Mouse (Mus musculus): ENCODE results near the gene Olfm3. TPM values are rescaled to one million over a fixed set of nuclear protein-coding genes. Genes with fewer than 3 reads are reported as not detected.

Olfm3 gene
- polyA plus RNA-seq, 1 experiment from 2014 or later, result 1.0 TPM

DNA sequence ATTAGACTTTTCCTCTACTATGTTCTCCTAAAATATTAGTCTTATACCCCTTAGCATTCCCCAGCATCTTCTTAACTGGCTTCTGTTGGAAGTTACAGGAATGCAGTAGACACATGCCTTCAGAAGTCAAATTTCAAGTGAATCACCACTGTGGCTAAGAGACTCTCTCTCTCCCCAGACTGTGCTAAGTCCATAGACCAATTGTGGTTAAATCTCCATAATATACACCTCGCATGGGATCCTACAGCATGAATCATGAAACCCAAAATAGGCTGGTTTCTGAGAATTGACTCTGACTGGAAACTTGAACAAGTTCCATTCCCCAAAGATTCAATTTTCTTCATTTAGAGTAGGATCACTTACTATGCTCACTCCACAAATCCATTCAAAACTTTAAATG is 124.2 kb downstream of the Olfm3 start:
- Histone ChIP-seq H3K36me3 (ENCODE audit: control insufficient read depth, insufficient read depth, low read length) (no peaks in the 10 kb centered on the region), H3K4me3 (ENCODE audit: low read depth, low read length) (no peak overlapping the region), H3K27ac (ENCODE audit: low read depth, low read length) (no peak overlapping the region), H3K4me2 (ENCODE audit: low read depth, low read length, severe bottlenecking) (no peak overlapping the region), H3K9me3 (ENCODE audit: control insufficient read depth, low read length) (no peaks in the 10 kb centered on the region), H3K27me3 (ENCODE audit: control insufficient read depth, insufficient read depth, low read length) (no peaks in the 10 kb centered on the region), H3K9ac (ENCODE audit: low read length) (no peak overlapping the region), H3K4me1 (replicated peaks; ENCODE audit: control insufficient read depth, insufficient read depth, low read length) (no peaks in the 10 kb centered on the region)
- ATAC-seq (replicated peaks; ENCODE audit: low FRiP score), result no peak
- no peak for DNase-seq (ENCODE audit: low spot score)
- WGBS, result 85% methylated on average over 1 of the region's 1 CpGs

DNA sequence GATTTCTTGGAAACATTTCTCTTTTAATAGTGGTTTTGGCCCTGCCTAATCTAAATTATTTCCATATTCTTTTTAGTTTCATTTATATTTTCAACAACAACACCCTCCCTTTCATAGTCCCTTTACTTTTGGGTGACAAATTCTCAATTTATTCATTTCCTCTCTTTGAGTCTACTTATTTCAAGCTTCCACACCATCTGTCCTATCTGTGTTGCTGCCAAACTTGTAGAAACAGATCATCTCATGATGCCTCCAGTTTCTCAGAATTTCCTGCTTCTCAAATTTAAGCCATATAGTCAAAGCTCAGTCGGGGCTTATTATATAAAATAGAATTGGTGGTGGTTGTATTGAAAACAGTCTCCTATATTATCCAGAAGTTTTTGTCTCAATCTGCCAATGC is 124.7 kb downstream of the Olfm3 start:
- DNase-seq (ENCODE audit: low spot score), result no peak

GRCm38 (mm10) chr3:115049060-115049459 is 145.2 kb downstream of the Olfm3 start:
- Histone ChIP-seq H3K9ac (ENCODE audit: low read length) (no peak overlapping the region), H3K4me1 (replicated peaks; ENCODE audit: control insufficient read depth, insufficient read depth, low read length) (no peaks in the 10 kb centered on the region), H3K4me2 (ENCODE audit: low read depth, low read length, severe bottlenecking) (no peak overlapping the region), H3K27ac (ENCODE audit: low read depth, low read length) (no peak overlapping the region), H3K27me3 (ENCODE audit: control insufficient read depth, insufficient read depth, low read length) (no peaks in the 10 kb centered on the region), H3K9me3 (ENCODE audit: control insufficient read depth, low read length) (no peaks in the 10 kb centered on the region), H3K36me3 (ENCODE audit: control insufficient read depth, insufficient read depth, low read length) (no peaks in the 10 kb centered on the region), H3K4me3 (ENCODE audit: low read depth, low read length) (no peak overlapping the region)
- DNase-seq (ENCODE audit: low spot score) (no peak), ATAC-seq (replicated peaks; ENCODE audit: low FRiP score) (no peak)
- WGBS, result 84% methylated on average over 5 of the region's 5 CpGs

More for the DNA sequence above, 124.7 kb downstream of the Olfm3 start:
- Histone ChIP-seq H3K4me1 (replicated peaks; ENCODE audit: control insufficient read depth, insufficient read depth, low read length) (no peaks in the 10 kb centered on the region), H3K36me3 (ENCODE audit: control insufficient read depth, insufficient read depth, low read length) (no peaks in the 10 kb centered on the region), H3K4me3 (ENCODE audit: low read depth, low read length) (no peak overlapping the region), H3K4me2 (ENCODE audit: low read depth, low read length, severe bottlenecking) (no peak overlapping the region), H3K9ac (ENCODE audit: low read length) (no peak overlapping the region), H3K9me3 (ENCODE audit: control insufficient read depth, low read length) (no peaks in the 10 kb centered on the region), H3K27ac (ENCODE audit: low read depth, low read length) (no peak overlapping the region), H3K27me3 (ENCODE audit: control insufficient read depth, insufficient read depth, low read length) (no peaks in the 10 kb centered on the region)
- WGBS, result 84% methylated on average over 1 of the region's 1 CpGs
- ATAC-seq (replicated peaks; ENCODE audit: low FRiP score), result no peak

GRCm38 (mm10) chr3:115064901-115065300 is 161.0 kb downstream of the Olfm3 start:
- no peak overlapping the region for H3K27ac ChIP-seq (ENCODE audit: low read depth, low read length)
- WGBS, result 86% methylated on average over 1 of the region's 1 CpGs
- H3K9ac ChIP-seq (ENCODE audit: low read length), result no peak overlapping the region
- no peak overlapping the region for H3K4me2 ChIP-seq (ENCODE audit: low read depth, low read length, severe bottlenecking)
- no peaks in the 10 kb centered on the region for H3K9me3 ChIP-seq (ENCODE audit: control insufficient read depth, low read length)
- ATAC-seq (replicated peaks; ENCODE audit: low FRiP score), result no peak
- no peaks in the 10 kb centered on the region for H3K36me3 ChIP-seq (ENCODE audit: control insufficient read depth, insufficient read depth, low read length)
- no peaks in the 10 kb centered on the region for H3K4me1 ChIP-seq (replicated peaks; ENCODE audit: control insufficient read depth, insufficient read depth, low read length)
- H3K27me3 ChIP-seq (ENCODE audit: control insufficient read depth, insufficient read depth, low read length), result no peaks in the 10 kb centered on the region
- H3K4me3 ChIP-seq (ENCODE audit: low read depth, low read length), result no peak overlapping the region
- no peak for DNase-seq (ENCODE audit: low spot score)

DNA sequence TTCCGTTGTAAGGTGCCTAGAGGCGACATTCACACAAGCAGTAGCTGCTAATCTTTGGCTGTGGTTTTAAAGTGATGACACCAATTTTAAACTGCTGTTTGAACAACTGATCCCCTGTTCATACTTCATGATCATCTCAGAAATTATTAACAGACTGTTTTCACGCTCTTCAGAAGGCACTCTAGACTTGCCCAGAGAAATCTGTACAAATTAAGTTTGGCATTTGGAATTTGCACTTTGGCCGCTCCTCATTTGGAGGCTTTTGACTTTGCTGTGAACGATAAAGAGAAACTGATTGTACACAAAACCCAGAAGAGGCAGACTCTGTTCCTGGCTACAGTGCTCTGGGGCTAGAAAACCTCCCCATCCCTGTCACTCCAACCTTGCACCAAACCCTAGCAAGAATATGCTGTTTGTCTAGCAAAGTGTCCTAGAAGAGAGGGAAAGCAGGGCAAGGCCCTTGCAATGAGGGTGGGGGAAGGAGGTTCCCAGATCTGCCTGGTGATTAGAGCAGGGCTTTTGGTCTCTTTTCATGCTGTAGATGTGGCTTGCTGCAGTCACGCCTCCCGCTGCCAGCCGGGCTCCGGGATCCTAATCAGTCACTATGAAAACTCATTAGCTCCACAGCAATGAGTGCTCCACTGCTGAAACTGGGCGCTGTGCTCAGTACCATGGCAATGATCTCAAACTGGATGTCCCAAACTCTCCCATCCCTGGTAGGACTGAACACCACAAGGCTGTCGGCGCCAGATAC is 176.7 kb downstream of the Olfm3 start:
- no peaks in the 10 kb centered on the region for H3K27me3 ChIP-seq (ENCODE audit: control insufficient read depth, insufficient read depth, low read length)
- no peak overlapping the region for H3K9ac ChIP-seq (ENCODE audit: low read length)
- peak; percentile 74 for DNase-seq (ENCODE audit: low spot score)
- no peaks in the 10 kb centered on the region for H3K36me3 ChIP-seq (ENCODE audit: control insufficient read depth, insufficient read depth, low read length)
- no peak overlapping the region; the same call in 1 of the 2 replicates for H3K4me2 ChIP-seq (ENCODE audit: low read depth, low read length, severe bottlenecking)
- ATAC-seq (replicated peaks; ENCODE audit: low FRiP score), result peak; percentile 79
- H3K9me3 ChIP-seq (ENCODE audit: control insufficient read depth, low read length), result no peaks in the 10 kb centered on the region
- WGBS, result 27% methylated on average over 12 of the region's 12 CpGs
- peaks cover 5% of the 10 kb centered on the region; the same call in 1 of the 2 replicates for H3K4me1 ChIP-seq (replicated peaks; ENCODE audit: control insufficient read depth, insufficient read depth, low read length)
- H3K4me3 ChIP-seq (ENCODE audit: low read depth, low read length), result no peak overlapping the region
- H3K27ac ChIP-seq (ENCODE audit: low read depth, low read length), result no peak overlapping the region

DNA sequence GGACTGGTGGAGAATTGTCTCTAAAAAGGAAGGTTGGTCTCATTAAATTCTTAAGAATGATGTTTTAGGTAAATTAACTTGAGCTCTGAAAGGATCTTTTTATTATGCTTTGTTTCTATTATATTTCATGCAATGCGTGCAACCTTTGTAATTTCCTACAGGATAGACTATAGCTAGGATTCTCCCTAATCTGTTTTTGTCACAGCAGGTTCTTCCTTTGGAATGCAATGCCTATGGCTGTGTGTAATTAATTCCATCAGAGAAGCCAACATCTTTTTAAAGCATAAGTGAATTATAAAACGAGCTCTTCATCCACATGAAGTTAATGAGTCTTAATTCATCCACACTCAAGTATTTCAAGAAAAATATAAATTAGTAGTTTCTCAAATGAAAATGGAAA is 177.5 kb downstream of the Olfm3 start:
- DNase-seq (ENCODE audit: low spot score) (no peak), ATAC-seq (replicated peaks; ENCODE audit: low FRiP score) (0 out of 2 replicates have a peak, but pooled peaks have one; percentile 57)
- no peak overlapping the region for H3K4me3 ChIP-seq (ENCODE audit: low read depth, low read length)
- no peaks in the 10 kb centered on the region for H3K36me3 ChIP-seq (ENCODE audit: control insufficient read depth, insufficient read depth, low read length)
- no peak overlapping the region for H3K27ac ChIP-seq (ENCODE audit: low read depth, low read length)
- 15% methylated on average over 2 of the region's 2 CpGs for WGBS
- peaks cover 5% of the 10 kb centered on the region; the same call in 1 of the 2 replicates for H3K4me1 ChIP-seq (replicated peaks; ENCODE audit: control insufficient read depth, insufficient read depth, low read length)
- H3K4me2 ChIP-seq (ENCODE audit: low read depth, low read length, severe bottlenecking), result no peak overlapping the region
- H3K9ac ChIP-seq (ENCODE audit: low read length), result no peak overlapping the region
- H3K9me3 ChIP-seq (ENCODE audit: control insufficient read depth, low read length), result no peaks in the 10 kb centered on the region
- H3K27me3 ChIP-seq (ENCODE audit: control insufficient read depth, insufficient read depth, low read length), result no peaks in the 10 kb centered on the region

- DNase-seq (ENCODE audit: low spot score), result no peak
- Histone ChIP-seq H3K4me2 (ENCODE audit: low read depth, low read length, severe bottlenecking) (no peak overlapping the region), H3K9me3 (ENCODE audit: control insufficient read depth, low read length) (no peaks in the 10 kb centered on the region), H3K27ac (ENCODE audit: low read depth, low read length) (no peak overlapping the region), H3K36me3 (ENCODE audit: control insufficient read depth, insufficient read depth, low read length) (no peaks in the 10 kb centered on the region), H3K4me3 (ENCODE audit: low read depth, low read length) (no peak overlapping the region), H3K4me1 (replicated peaks; ENCODE audit: control insufficient read depth, insufficient read depth, low read length) (peaks cover 5% of the 10 kb centered on the region; the same call in 1 of the 2 replicates), H3K27me3 (ENCODE audit: control insufficient read depth, insufficient read depth, low read length) (no peaks in the 10 kb centered on the region), H3K9ac (ENCODE audit: low read length) (no peak overlapping the region)
- no peak for ATAC-seq (replicated peaks; ENCODE audit: low FRiP score)
Observed at GRCm38 (mm10) chr3:115082947-115083346, 179.1 kb downstream of the Olfm3 start.

- H3K4me3 ChIP-seq (ENCODE audit: low read depth, low read length), result no peak overlapping the region
- H3K27me3 ChIP-seq (ENCODE audit: control insufficient read depth, insufficient read depth, low read length), result no peaks in the 10 kb centered on the region
- no peak for ATAC-seq (replicated peaks; ENCODE audit: low FRiP score)
- no peak overlapping the region for H3K27ac ChIP-seq (ENCODE audit: low read depth, low read length)
- H3K9ac ChIP-seq (ENCODE audit: low read length), result no peak overlapping the region
- H3K4me1 ChIP-seq (replicated peaks; ENCODE audit: control insufficient read depth, insufficient read depth, low read length), result no peaks in the 10 kb centered on the region
- no peak for DNase-seq (ENCODE audit: low spot score)
- 79% methylated on average over 3 of the region's 3 CpGs for WGBS
- H3K4me2 ChIP-seq (ENCODE audit: low read depth, low read length, severe bottlenecking), result no peak overlapping the region
- no peaks in the 10 kb centered on the region for H3K36me3 ChIP-seq (ENCODE audit: control insufficient read depth, insufficient read depth, low read length)
- H3K9me3 ChIP-seq (ENCODE audit: control insufficient read depth, low read length), result no peaks in the 10 kb centered on the region
Observed at GRCm38 (mm10) chr3:115088281-115088680, 184.4 kb downstream of the Olfm3 start.

GRCm38 (mm10) chr3:115090670-115091069 is 186.8 kb downstream of the Olfm3 start:
- no peak overlapping the region for H3K9ac ChIP-seq (ENCODE audit: low read length)
- H3K4me2 ChIP-seq (ENCODE audit: low read depth, low read length, severe bottlenecking), result no peak overlapping the region
- no peaks in the 10 kb centered on the region for H3K36me3 ChIP-seq (ENCODE audit: control insufficient read depth, insufficient read depth, low read length)
- ATAC-seq (replicated peaks; ENCODE audit: low FRiP score), result peak; percentile 46; the same call in 1 of the 2 replicates
- no peaks in the 10 kb centered on the region for H3K4me1 ChIP-seq (replicated peaks; ENCODE audit: control insufficient read depth, insufficient read depth, low read length)
- H3K9me3 ChIP-seq (ENCODE audit: control insufficient read depth, low read length), result no peaks in the 10 kb centered on the region
- WGBS, result 40% methylated on average over 2 of the region's 2 CpGs
- H3K27me3 ChIP-seq (ENCODE audit: control insufficient read depth, insufficient read depth, low read length), result no peaks in the 10 kb centered on the region
- H3K4me3 ChIP-seq (ENCODE audit: low read depth, low read length), result no peak overlapping the region
- DNase-seq (ENCODE audit: low spot score), result no peak
- H3K27ac ChIP-seq (ENCODE audit: low read depth, low read length), result no peak overlapping the region
